Mouse (Mus musculus): ENCODE results near the gene Cog5. TPM values are rescaled to one million over a fixed set of nuclear protein-coding genes. Genes with fewer than 3 reads are reported as not detected.

The Cog5 gene
- 31.6 and 34.8 TPM in 2 replicates for total RNA-seq (2012; rRNA removed)
- total RNA-seq (2014; rRNA removed), result 40.6 and 42.7 TPM in 2 replicates
- 32.0 and 39.3 TPM in 2 replicates for polyA plus RNA-seq (2012; ENCODE audit: insufficient read length, low read depth)

DNA sequence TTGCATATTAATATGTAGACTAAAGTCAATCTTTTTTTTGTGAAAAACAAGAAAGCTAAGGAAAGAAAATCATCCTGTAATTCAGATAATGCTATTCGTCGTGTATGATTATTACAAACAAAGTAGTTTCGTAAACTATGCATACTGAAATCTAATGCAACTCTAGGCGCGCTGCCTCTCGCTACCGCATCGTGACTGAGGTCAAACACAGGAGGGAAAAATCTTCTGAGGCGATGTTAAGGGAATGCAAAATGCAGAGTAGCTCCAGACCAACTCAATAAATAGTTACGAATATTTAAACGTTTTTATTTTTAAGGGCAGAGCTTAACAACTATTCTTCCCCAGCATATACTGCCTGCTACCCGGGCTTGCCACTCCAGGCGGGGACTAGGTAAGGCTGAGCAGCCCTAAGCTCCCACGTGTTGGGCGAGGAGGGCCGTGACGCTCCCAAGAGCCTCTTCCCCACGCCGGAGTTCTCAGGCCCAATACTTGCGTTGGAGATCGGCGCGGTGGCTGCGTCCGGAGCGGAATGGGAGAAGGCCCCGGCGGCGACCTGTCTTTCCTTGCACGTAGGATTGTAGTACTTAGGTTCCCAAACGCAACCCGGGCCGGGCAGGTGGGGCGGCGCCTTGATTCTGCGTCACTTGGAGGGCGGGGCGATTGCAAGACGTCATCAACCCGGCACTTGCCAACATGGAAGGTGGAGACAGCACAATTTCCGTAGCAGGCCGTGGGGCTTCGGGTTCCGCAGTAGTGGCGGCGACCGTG is at the start of gene Cog5, which contains the start of gene Dus4l:
Cog5 (plus strand) TSS at position 673 of the 768 bp plus-strand sequence.
Dus4l (minus strand) TSS at position 630 of the 768 bp plus-strand sequence.
- Histone ChIP-seq H3K9ac (ENCODE audit: insufficient read depth, low read depth) (peak within 1 kb of the TSS; percentile 70), H3K9me3 (replicated peaks; ENCODE audit: low read length) (no peaks in the 10 kb centered on the region), H3K79me2 (replicated peaks; ENCODE audit: control insufficient read depth, extremely low read depth, insufficient read depth, poor library complexity, severe bottlenecking) (peaks cover 8% of the 10 kb centered on the region), H3K27me3 (replicated peaks) (no peaks in the 10 kb centered on the region), H3K36me3 (replicated peaks in 1 of 2; ENCODE audit: control insufficient read depth in 1 of 2, insufficient read depth in 1 of 2, low read length in 1 of 2) (peaks cover 4 to 27% of the 10 kb centered on the region in 2 experiments), H3K4me1 (ENCODE audit: control insufficient read depth in 1 of 2, insufficient read depth in 2 of 2) (peaks cover 0 to 27% of the 10 kb centered on the region in 2 experiments; a peak in 2 of 4 replicates), H3K4me2 (ENCODE audit: insufficient read depth, low read depth, poor library complexity, severe bottlenecking) (peak within 1 kb of the TSS; percentile 90), H3K4me3 (replicated peaks in 1 of 3; ENCODE audit: low read depth in 2 of 3, low read length in 2 of 3, poor library complexity in 1 of 3) (peak within 1 kb of the TSS; percentile 65 to 97 (median 78)), H3K27ac (ENCODE audit: insufficient read depth, low read depth) (peak within 1 kb of the TSS; percentile 83)
- in situ Hi-C loops (cut with MboI; ENCODE audit: low pct_ligation_motif_present, low pct_unique_long_range_greater_than_20kb, low sequenced_read_pairs) (no loop called here), dilution Hi-C loops (cut with MboI; ENCODE audit: extremely low pct_ligation_motif_present, extremely low pct_unique_long_range_greater_than_20kb, low sequenced_read_pairs) (no loop called here)
- TF ChIP-seq MXI1 (IDR thresholded peaks at IDR 0.05; ENCODE audit: low read depth, low read length), result peak; percentile 98
- peak; percentile 86 for TF ChIP-seq ELF1 (IDR thresholded peaks at IDR 0.05; ENCODE audit: low read depth, low read length)
- TF ChIP-seq RAD21 (IDR thresholded peaks at IDR 0.05; ENCODE audit: low read depth, low read length), result no peak
- no peak; the same call in 1 of the 2 replicates for TF ChIP-seq BHLHE40 (IDR thresholded peaks at IDR 0.05; ENCODE audit: low read depth, low read length)
- no peak for TF ChIP-seq CHD1 (IDR thresholded peaks at IDR 0.05; ENCODE audit: low read depth, low read length)
- no peak for TF ChIP-seq USF2 (conservative IDR thresholded peaks at IDR 0.05; ENCODE audit: low read depth, low read length)
- no peak; the same call in 1 of the 2 replicates for TF ChIP-seq UBTF (IDR thresholded peaks at IDR 0.05; ENCODE audit: low read depth, low read length)
- TF ChIP-seq ZMIZ1 (IDR thresholded peaks at IDR 0.05; ENCODE audit: low read depth, low read length), result peak; percentile 47; the same call in 1 of the 2 replicates
- TF ChIP-seq ZNF384 (IDR thresholded peaks at IDR 0.05; ENCODE audit: low read depth, low read length), result peak; percentile 15; the same call in 1 of the 2 replicates
- no peak for TF ChIP-seq PAX5 (IDR thresholded peaks at IDR 0.05; ENCODE audit: low read length)
- no peak for TF ChIP-seq EP300 (IDR thresholded peaks at IDR 0.05; ENCODE audit: low read length)
- peak; percentile 89 for TF ChIP-seq HCFC1 (IDR thresholded peaks at IDR 0.05; ENCODE audit: low read depth, low read length)
- TF ChIP-seq MAZ (IDR thresholded peaks at IDR 0.05; ENCODE audit: low read depth, low read length), result peak; percentile 53; the same call in 1 of the 2 replicates
- no peak; the same call in 1 of the 2 replicates for TF ChIP-seq TBP (conservative IDR thresholded peaks at IDR 0.05; ENCODE audit: low read depth, low read length)
- TF ChIP-seq POLR2A (IDR thresholded peaks at IDR 0.05; ENCODE audit: low read depth, low read length), result peak; percentile 92
- TF ChIP-seq TCF12 (IDR thresholded peaks at IDR 0.05; ENCODE audit: low read depth, low read length), result peak; percentile 90
- TF ChIP-seq CTCF (conservative IDR thresholded peaks at IDR 0.05 in 1 of 2, IDR thresholded peaks at IDR 0.05 in 1 of 2; ENCODE audit: low read depth in 2 of 2, low read length in 2 of 2), result no peak
- no peak for TF ChIP-seq JUND (conservative IDR thresholded peaks at IDR 0.05; ENCODE audit: low read depth, low read length)
- peak; percentile 88 for TF ChIP-seq NELFE (IDR thresholded peaks at IDR 0.05; ENCODE audit: low read depth, low read length)
- peak; percentile 83; the same call in 1 of the 2 replicates for TF ChIP-seq KAT2A (IDR thresholded peaks at IDR 0.05; ENCODE audit: insufficient replicate concordance, low read length)
- no peak for TF ChIP-seq JUN (IDR thresholded peaks at IDR 0.05; ENCODE audit: insufficient read depth, low read depth, low read length)
- no peak for TF ChIP-seq E2F4 (IDR thresholded peaks at IDR 0.05; ENCODE audit: insufficient replicate concordance, low read depth, low read length)
- peak; percentile 89 for TF ChIP-seq MAX (IDR thresholded peaks at IDR 0.05; ENCODE audit: low read length)
- TF ChIP-seq GABPA (IDR thresholded peaks at IDR 0.05; ENCODE audit: insufficient replicate concordance, low read depth, low read length), result peak; percentile 68
- TF ChIP-seq USF1 (IDR thresholded peaks at IDR 0.05; ENCODE audit: low read depth, low read length), result no peak; the same call in 1 of the 2 replicates
- TF ChIP-seq NRF1 (IDR thresholded peaks at IDR 0.05; ENCODE audit: low read depth, low read length), result peak; percentile 41; the same call in 1 of the 2 replicates
- no peak for TF ChIP-seq MAFK (IDR thresholded peaks at IDR 0.05; ENCODE audit: insufficient replicate concordance, low read length)
- TF ChIP-seq MYC (IDR thresholded peaks at IDR 0.05; ENCODE audit: low read depth, low read length), result peak; percentile 85
- TF ChIP-seq ZKSCAN1 (IDR thresholded peaks at IDR 0.05; ENCODE audit: borderline replicate concordance, low read depth, low read length), result no peak; the same call in 1 of the 2 replicates
- no peak for TF ChIP-seq CHD2 (IDR thresholded peaks at IDR 0.05; ENCODE audit: low read length)
- TF ChIP-seq SMC3 (IDR thresholded peaks at IDR 0.05; ENCODE audit: low read depth, low read length), result no peak
- peak; percentile 68 for TF ChIP-seq IRF4 (IDR thresholded peaks at IDR 0.05; ENCODE audit: low read depth, low read length)
- no peak for TF ChIP-seq ZC3H11A (IDR thresholded peaks at IDR 0.05; ENCODE audit: low read depth, low read length)
- TF ChIP-seq RCOR1 (conservative IDR thresholded peaks at IDR 0.05; ENCODE audit: low read depth, low read length), result 0 out of 2 replicates have a peak, but pooled peaks have one; percentile 36
- TF ChIP-seq SIN3A (IDR thresholded peaks at IDR 0.05; ENCODE audit: low read length), result peak; percentile 93
- peak; percentile 14; the same call in 1 of the 2 replicates for TF ChIP-seq ETS1 (conservative IDR thresholded peaks at IDR 0.05; ENCODE audit: low read depth, low read length)
- TF ChIP-seq MEF2A (IDR thresholded peaks at IDR 0.05; ENCODE audit: borderline replicate concordance, low read depth, low read length), result peak; percentile 48; the same call in 1 of the 2 replicates
- peak; percentile 72; the same call in 1 of the 2 replicates for TF ChIP-seq POLR2AphosphoS2 (IDR thresholded peaks at IDR 0.05; ENCODE audit: low read depth, low read length)
- peak; percentile 90 for DNase-seq (ENCODE audit: extremely low read depth)

Measured in CH12.LX (cell line).